Mouse (Mus musculus) CH12.LX (cell line): ENCODE measurements around the gene Ppp2r2c. TPM values are rescaled to one million over a fixed set of nuclear protein-coding genes. Genes with fewer than 3 reads are reported as not detected.

Experiments used
- DNase-seq: peaks from one replicate; pipeline ENCODE4 v3.0.0-alpha.2; 2013; ENCODE audit errors: extremely low read depth
- H3K27ac ChIP-seq: 2 replicates; pipeline ENCODE4 v1.5.1; 2012; ENCODE audit warnings: low read depth, mild to moderate bottlenecking, control low read depth, moderate library complexity; ENCODE audit not compliant: insufficient read depth
- H3K27me3 ChIP-seq: replicated peaks from 2 replicates; pipeline ENCODE3; 2012; ENCODE audit warnings: inconsistent platforms
- H3K36me3 ChIP-seq, 2 experiments: replicated peaks in 1 of 2; 2 replicates each; pipeline versions ENCODE3 to v1.6.1; 2012; ENCODE audit warnings: inconsistent platforms in 1 of 2, low read length in 1 of 2, mild to moderate bottlenecking in 1 of 2, mixed read lengths in 1 of 2, moderate library complexity in 1 of 2; ENCODE audit not compliant: control insufficient read depth in 1 of 2, insufficient read depth in 1 of 2
- H3K4me1 ChIP-seq, 2 experiments: 2 replicates each; pipeline ENCODE4 v1.6.1; 2012; ENCODE audit warnings: inconsistent platforms in 1 of 2, moderate library complexity in 1 of 2; ENCODE audit not compliant: insufficient read depth in 2 of 2, control insufficient read depth in 1 of 2
- H3K4me2 ChIP-seq: 2 replicates; pipeline ENCODE4 v1.6.1; 2012; ENCODE audit warnings: low read depth, mild to moderate bottlenecking, control low read depth; ENCODE audit not compliant: poor library complexity, insufficient read depth, severe bottlenecking
- H3K4me3 ChIP-seq, 3 experiments: fragments of 150-350 bp in 1 of 3; sonication (generic) in 1 of 3; replicated peaks in 1 of 3; 2 replicates each; pipeline versions ENCODE3 to v1.5.1; 2011 to 2012; ENCODE audit warnings: low read depth in 2 of 3, low read length in 2 of 3, mild to moderate bottlenecking in 2 of 3, moderate library complexity in 2 of 3, control low read depth in 1 of 3, improper control_type of control experiment in 1 of 3, inconsistent platforms in 1 of 3, mixed read lengths in 1 of 3; ENCODE audit not compliant: poor library complexity in 1 of 3
- H3K79me2 ChIP-seq: replicated peaks from 2 replicates; pipeline ENCODE4 v1.6.1; 2012; ENCODE audit warnings: mild to moderate bottlenecking, moderate library complexity; ENCODE audit not compliant: control insufficient read depth, poor library complexity, insufficient read depth, severe bottlenecking; ENCODE audit errors: extremely low read depth
- H3K9ac ChIP-seq: 2 replicates; pipeline ENCODE4 v1.6.1; 2012; ENCODE audit warnings: low read depth, mild to moderate bottlenecking, control low read depth, moderate library complexity; ENCODE audit not compliant: insufficient read depth
- H3K9me3 ChIP-seq: replicated peaks from 2 replicates; pipeline ENCODE3; 2012; ENCODE audit warnings: low read length, inconsistent platforms, mixed read lengths
- BHLHE40 ChIP-seq: IDR thresholded peaks from 2 replicates; pipeline ENCODE4 v1.6.1; 2011; ENCODE audit warnings: mild to moderate bottlenecking, low read depth, low read length, improper control_type of control experiment
- CHD1 ChIP-seq: IDR thresholded peaks from 2 replicates; pipeline ENCODE4 v1.6.1; 2012; ENCODE audit warnings: low read depth, low read length, improper control_type of control experiment, inconsistent platforms
- CHD2 ChIP-seq: IDR thresholded peaks from 2 replicates; pipeline ENCODE4 v1.6.1; 2011; ENCODE audit warnings: low read length, improper control_type of control experiment
- CTCF ChIP-seq, 2 experiments: IDR thresholded peaks in 1 of 2; conservative IDR thresholded peaks in 1 of 2; 2 replicates each; pipeline ENCODE4 v1.5.1; 2011 to 2012; ENCODE audit warnings: low read depth in 2 of 2, low read length in 2 of 2, improper control_type of control experiment in 1 of 2, inconsistent platforms in 1 of 2, mild to moderate bottlenecking in 1 of 2, moderate library complexity in 1 of 2
- E2F4 ChIP-seq: IDR thresholded peaks from 2 replicates; pipeline ENCODE4 v1.6.1; 2011; ENCODE audit warnings: low read depth, low read length, improper control_type of control experiment; ENCODE audit not compliant: insufficient replicate concordance
- EP300 ChIP-seq: IDR thresholded peaks from 2 replicates; pipeline ENCODE4 v1.6.1; 2011; ENCODE audit warnings: low read length, improper control_type of control experiment
- GABPA ChIP-seq: IDR thresholded peaks from 2 replicates; pipeline ENCODE4 v1.6.1; 2012; ENCODE audit warnings: low read depth, low read length, improper control_type of control experiment, inconsistent platforms; ENCODE audit not compliant: insufficient replicate concordance
- HCFC1 ChIP-seq: IDR thresholded peaks from 2 replicates; pipeline ENCODE4 v1.6.1; 2012; ENCODE audit warnings: low read depth, mild to moderate bottlenecking, inconsistent platforms, low read length, improper control_type of control experiment
- JUN ChIP-seq: IDR thresholded peaks from 2 replicates; pipeline ENCODE4 v1.6.1; 2011; ENCODE audit warnings: low read depth, mild to moderate bottlenecking, low read length, improper control_type of control experiment, moderate library complexity; ENCODE audit not compliant: insufficient read depth
- JUND ChIP-seq: conservative IDR thresholded peaks from 2 replicates; pipeline ENCODE4 v1.6.1; 2011; ENCODE audit warnings: low read depth, low read length, improper control_type of control experiment
- KAT2A ChIP-seq: IDR thresholded peaks from 2 replicates; pipeline ENCODE4 v1.6.1; 2012; ENCODE audit warnings: low read length, improper control_type of control experiment, inconsistent platforms; ENCODE audit not compliant: insufficient replicate concordance
- MAFK ChIP-seq: IDR thresholded peaks from 2 replicates; pipeline ENCODE4 v1.6.1; 2011; ENCODE audit warnings: low read length, improper control_type of control experiment; ENCODE audit not compliant: insufficient replicate concordance
- MAX ChIP-seq: IDR thresholded peaks from 2 replicates; pipeline ENCODE4 v1.6.1; 2011; ENCODE audit warnings: low read length, improper control_type of control experiment
- MXI1 ChIP-seq: IDR thresholded peaks from 2 replicates; pipeline ENCODE4 v1.6.1; 2011; ENCODE audit warnings: mild to moderate bottlenecking, low read depth, low read length, improper control_type of control experiment
- NRF1 ChIP-seq: IDR thresholded peaks from 2 replicates; pipeline ENCODE4 v1.6.1; 2014; ENCODE audit warnings: low read depth, mild to moderate bottlenecking, inconsistent platforms, low read length, improper control_type of control experiment, moderate library complexity
- POLR2AphosphoS2 ChIP-seq: IDR thresholded peaks from 2 replicates; pipeline ENCODE4 v1.6.1; 2011; ENCODE audit warnings: low read depth, low read length, improper control_type of control experiment
- RAD21 ChIP-seq: IDR thresholded peaks from 2 replicates; pipeline ENCODE4 v1.6.1; 2011; ENCODE audit warnings: low read depth, mild to moderate bottlenecking, low read length, improper control_type of control experiment, moderate library complexity
- TBP ChIP-seq: conservative IDR thresholded peaks from 2 replicates; pipeline ENCODE4 v1.6.1; 2011; ENCODE audit warnings: low read depth, low read length, improper control_type of control experiment
- USF2 ChIP-seq: conservative IDR thresholded peaks from 2 replicates; pipeline ENCODE4 v1.6.1; 2011; ENCODE audit warnings: low read depth, low read length, improper control_type of control experiment
- ZKSCAN1 ChIP-seq: IDR thresholded peaks from 2 replicates; pipeline ENCODE4 v1.6.1; 2012; ENCODE audit warnings: low read depth, inconsistent platforms, low read length, improper control_type of control experiment, borderline replicate concordance
- ZNF384 ChIP-seq: IDR thresholded peaks from 2 replicates; pipeline ENCODE4 v1.6.1; 2012; ENCODE audit warnings: low read depth, low read length, improper control_type of control experiment, inconsistent platforms
- dilution Hi-C: fragments of 300-500 bp; cut with MboI; formaldehyde crosslinking; loops from 2 replicates; pipeline ENCODE4 v1.14.3; 2020; ENCODE audit warnings: low sequenced_read_pairs; ENCODE audit not compliant: extremely low pct_unique_long_range_greater_than_20kb, extremely low pct_ligation_motif_present
- in situ Hi-C: fragments of 300-500 bp; cut with MboI; formaldehyde crosslinking; loops from 3 replicates; pipeline ENCODE4 v1.14.3; 2019; ENCODE audit warnings: low sequenced_read_pairs, low pct_ligation_motif_present, low pct_unique_long_range_greater_than_20kb, mixed read lengths
- polyA plus RNA-seq: library from polyadenylated mRNA; unstranded; fragments of >175 nt; gene quantifications from 2 replicates; pipeline ENCODE4 v1.2.1, GENCODE M21; 2012; ENCODE audit warnings: low read depth; ENCODE audit not compliant: insufficient read length
- total RNA-seq, 2 experiments: library from RNA; depleted of rRNA; stranded (reverse); fragments of 300-350 nt in 1 of 2; fragments of >200 nt in 1 of 2; gene quantifications; 2 replicates each; pipeline ENCODE4 v1.2.3; 2012 to 2014

Gene Ppp2r2c
- total and polyA plus RNA-seq, 3 experiments, result 0.07 to 0.21 TPM; not detected in 1

DNA sequence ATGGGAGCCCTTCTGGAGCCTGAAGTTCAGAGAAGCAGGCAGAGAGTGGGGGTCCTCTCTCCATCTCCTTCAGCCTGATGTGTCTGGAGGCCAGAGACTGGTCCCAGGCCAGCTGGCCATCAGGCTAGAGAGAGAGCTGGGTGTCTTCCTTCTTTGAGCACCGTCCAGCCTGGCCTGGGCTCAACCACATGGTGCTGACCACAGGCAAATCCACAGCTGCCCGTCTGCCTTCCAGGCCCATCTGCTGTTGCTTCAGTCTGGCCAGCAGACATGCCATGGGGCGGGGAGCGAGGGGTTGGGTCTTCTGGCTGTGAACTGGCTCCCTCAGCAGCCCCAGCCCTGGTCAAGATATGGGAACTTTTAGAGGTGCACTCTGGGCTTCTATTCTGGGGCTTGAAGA lies 48.3 kb downstream of the Ppp2r2c start:
- H3K9ac ChIP-seq, result no peak overlapping the region
- DNase-seq, result no peak
- peaks cover 3 to 9% of the 10 kb centered on the region in 2 experiments; a peak in 2 of 4 replicates for H3K4me1 ChIP-seq
- no peaks in the 10 kb centered on the region for H3K79me2 ChIP-seq
- H3K9me3 ChIP-seq, result no peaks in the 10 kb centered on the region
- no peak overlapping the region for H3K4me2 ChIP-seq
- no peak overlapping the region for H3K4me3 ChIP-seq
- no peak overlapping the region for H3K27ac ChIP-seq
- no peak for TF ChIP-seq E2F4
- dilution Hi-C loops (no loop called here), in situ Hi-C loops (loop anchor here (5.0 kb wide), 1 partner anchor 84 kb away; the partner anchor contains the start of gene Man2b2)
- peaks cover 86% of the 10 kb centered on the region for H3K27me3 ChIP-seq
- H3K36me3 ChIP-seq, result no peaks in the 10 kb centered on the region

DNA sequence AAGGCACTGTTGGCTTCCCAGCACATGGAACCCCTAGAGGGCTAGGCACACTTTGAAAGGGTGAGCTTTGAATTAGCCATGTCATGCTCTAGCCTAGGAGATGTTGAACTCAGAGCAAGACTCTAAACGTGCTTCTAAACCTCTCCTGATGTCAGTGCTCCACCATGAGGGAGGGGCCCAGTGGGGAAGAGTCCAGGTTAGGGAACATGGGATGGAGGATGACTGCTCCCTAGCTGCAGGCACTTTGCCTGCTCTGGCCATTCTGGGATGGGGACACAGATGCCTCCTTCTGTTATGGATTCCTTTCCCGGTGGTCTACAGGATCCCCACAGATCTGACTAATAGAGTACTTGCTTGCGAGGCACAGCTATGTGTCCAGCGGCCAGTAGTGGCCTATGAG lies 48.9 kb downstream of the Ppp2r2c start:
- TF ChIP-seq EP300 (no peak), JUN (no peak), MAX (no peak), ZNF384 (no peak)
- no peaks in the 10 kb centered on the region for H3K9me3 ChIP-seq
- no peak overlapping the region for H3K27ac ChIP-seq
- in situ Hi-C loops, result loop anchor here (5.0 kb wide), 1 partner anchor 85 kb away; the partner anchor contains the start of gene Man2b2
- no peak overlapping the region for H3K4me2 ChIP-seq
- peaks cover 85% of the 10 kb centered on the region for H3K27me3 ChIP-seq
- dilution Hi-C loops, result no loop called here
- H3K4me1 ChIP-seq, result peaks cover 3 to 9% of the 10 kb centered on the region in 2 experiments; a peak in 2 of 4 replicates
- DNase-seq, result no peak
- H3K79me2 ChIP-seq, result no peaks in the 10 kb centered on the region
- no peaks in the 10 kb centered on the region for H3K36me3 ChIP-seq
- H3K4me3 ChIP-seq, result no peak overlapping the region
- no peak overlapping the region for H3K9ac ChIP-seq

GRCm38 (mm10) chr5:36918016-36918415 lies 49.7 kb downstream of the Ppp2r2c start:
- Histone ChIP-seq H3K79me2 (no peaks in the 10 kb centered on the region), H3K4me3 (no peak overlapping the region)

More at GRCm38 (mm10) chr5:36918016-36918415, 49.7 kb downstream of the Ppp2r2c start:
- in situ Hi-C loops (loop anchor here (5.0 kb wide), 1 partner anchor 86 kb away; the partner anchor contains the start of gene Man2b2), dilution Hi-C loops (no loop called here)
- Histone ChIP-seq H3K9ac (no peak overlapping the region), H3K4me1 (peaks cover 10 to 12% of the 10 kb centered on the region in 2 experiments), H3K27me3 (peaks cover 85% of the 10 kb centered on the region), H3K9me3 (no peaks in the 10 kb centered on the region), H3K36me3 (no peaks in the 10 kb centered on the region), H3K4me2 (no peak overlapping the region), H3K27ac (no peak overlapping the region)
- no peak for DNase-seq
- TF ChIP-seq TBP, result no peak
- no peak for TF ChIP-seq KAT2A
- no peak for TF ChIP-seq USF2
- no peak for TF ChIP-seq BHLHE40
- TF ChIP-seq EP300, result no peak
- no peak for TF ChIP-seq GABPA
- no peak for TF ChIP-seq HCFC1
- TF ChIP-seq CHD2, result no peak
- TF ChIP-seq E2F4, result no peak
- TF ChIP-seq CTCF (conservative IDR thresholded peaks at IDR 0.05 in 1 of 2, IDR thresholded peaks at IDR 0.05 in 1 of 2; ENCODE audit: low read depth in 2 of 2, low read length in 2 of 2), result no peak
- no peak for TF ChIP-seq JUND
- TF ChIP-seq RAD21, result no peak
- no peak for TF ChIP-seq NRF1
- no peak for TF ChIP-seq CHD1
- no peak for TF ChIP-seq MXI1
- TF ChIP-seq MAFK, result no peak
- TF ChIP-seq POLR2AphosphoS2, result no peak
- no peak for TF ChIP-seq ZKSCAN1
